Mouse (Mus musculus): ENCODE data around the gene Clec4d. TPM values are rescaled to one million over a fixed set of nuclear protein-coding genes. Genes with fewer than 3 reads are reported as not detected.
"Not testable (repeated sequence)": the region's sequence is repeated elsewhere in the genome, so short reads cannot be mapped to it uniquely, and the experiment has no call there.

The Clec4d gene
- not detected in 2 replicates for polyA plus RNA-seq (2012; rRNA removed)

GRCm38 (mm10) chr6:123261555-123262161 is at the start of gene Clec4d:
TSS of gene Clec4d (plus strand) at chr6:123262111.
- Histone ChIP-seq H3K27ac (ENCODE audit: insufficient read depth, low read length) (no peak within 1 kb of the TSS), H3K4me1 (ENCODE audit: control insufficient read depth, insufficient read depth, low read length) (no peaks in the 10 kb centered on the region), H3K4me3 (ENCODE audit: insufficient read depth, low read length) (no peak within 1 kb of the TSS)
- TF ChIP-seq POLR2A (IDR thresholded peaks at IDR 0.05; ENCODE audit: extremely low read depth, insufficient read depth, low read length) (no peak), CTCF (IDR thresholded peaks at IDR 0.05; ENCODE audit: extremely low read depth, insufficient read depth, low read length) (no peak)

DNA sequence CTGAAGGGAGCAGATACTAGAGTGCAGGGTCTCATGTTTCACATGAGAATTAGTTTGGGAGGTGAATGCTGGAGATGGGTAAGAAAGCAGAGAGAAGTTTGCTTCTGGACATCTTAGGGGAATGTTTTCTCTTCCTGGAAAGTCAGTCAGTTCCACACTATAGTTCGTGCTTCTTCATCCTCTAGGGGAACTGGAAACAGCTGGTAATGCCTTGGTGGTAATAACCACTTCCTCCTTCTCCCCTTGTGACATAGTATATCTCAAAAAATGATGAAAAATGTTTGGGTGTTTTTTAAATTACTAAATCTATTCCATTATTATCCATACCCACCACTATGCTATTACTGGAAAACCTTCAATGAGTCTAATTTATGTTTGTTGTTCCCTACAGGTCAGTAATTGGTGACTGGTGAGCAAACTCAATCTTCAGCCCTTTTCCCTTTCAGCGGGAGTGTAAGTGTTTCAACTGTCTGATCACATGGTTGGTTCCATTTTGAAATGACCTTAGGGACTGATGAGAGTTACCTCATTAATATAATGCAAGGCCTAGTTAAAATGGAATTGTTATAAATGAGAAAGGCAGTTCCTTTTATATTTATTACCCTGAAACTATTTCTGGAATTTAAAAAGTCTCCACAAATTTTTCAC is 34.3 kb upstream of the Clec4d start:
- Histone ChIP-seq H3K4me1 (ENCODE audit: control insufficient read depth, insufficient read depth, low read length) (no peaks in the 10 kb centered on the region), H3K27ac (ENCODE audit: insufficient read depth, low read length) (no peak overlapping the region), H3K4me3 (ENCODE audit: insufficient read depth, low read length) (no peak overlapping the region)
- TF ChIP-seq POLR2A (IDR thresholded peaks at IDR 0.05; ENCODE audit: extremely low read depth, insufficient read depth, low read length) (no peak), CTCF (IDR thresholded peaks at IDR 0.05; ENCODE audit: extremely low read depth, insufficient read depth, low read length) (no peak)

- no peak within 1 kb of the TSS for H3K27ac ChIP-seq (ENCODE audit: insufficient read depth, low read length)
- TF ChIP-seq CTCF (IDR thresholded peaks at IDR 0.05; ENCODE audit: extremely low read depth, insufficient read depth, low read length) (no peak), POLR2A (IDR thresholded peaks at IDR 0.05; ENCODE audit: extremely low read depth, insufficient read depth, low read length) (no peak)
- H3K4me3 ChIP-seq (ENCODE audit: insufficient read depth, low read length): no peak within 1 kb of the TSS
- H3K4me1 ChIP-seq (ENCODE audit: control insufficient read depth, insufficient read depth, low read length): no peaks in the 10 kb centered on the region
These were observed 32.3 kb upstream of the Clec4d start, which contains the start of gene Clec4n for GRCm38 (mm10) chr6:123229644-123230043. TSS of gene Clec4n (plus strand) at chr6:123229843.

- H3K4me3 ChIP-seq (ENCODE audit: insufficient read depth, low read length): no peak overlapping the region
- H3K4me1 ChIP-seq (ENCODE audit: control insufficient read depth, insufficient read depth, low read length): no peaks in the 10 kb centered on the region
- no peak overlapping the region for H3K27ac ChIP-seq (ENCODE audit: insufficient read depth, low read length)
- TF ChIP-seq POLR2A (IDR thresholded peaks at IDR 0.05; ENCODE audit: extremely low read depth, insufficient read depth, low read length) (no peak), CTCF (IDR thresholded peaks at IDR 0.05; ENCODE audit: extremely low read depth, insufficient read depth, low read length) (no peak)
These were observed 30.8 kb upstream of the Clec4d start for GRCm38 (mm10) chr6:123231149-123231548.

GRCm38 (mm10) chr6:123237582-123237981 is 24.3 kb upstream of the Clec4d start:
- Histone ChIP-seq H3K27ac (ENCODE audit: insufficient read depth, low read length) (no peak overlapping the region), H3K4me1 (ENCODE audit: control insufficient read depth, insufficient read depth, low read length) (no peaks in the 10 kb centered on the region), H3K4me3 (ENCODE audit: insufficient read depth, low read length) (no peak overlapping the region)
- TF ChIP-seq CTCF (IDR thresholded peaks at IDR 0.05; ENCODE audit: extremely low read depth, insufficient read depth, low read length) (no peak), POLR2A (IDR thresholded peaks at IDR 0.05; ENCODE audit: extremely low read depth, insufficient read depth, low read length) (no peak)

- Histone ChIP-seq H3K4me1 (ENCODE audit: control insufficient read depth, insufficient read depth, low read length) (no peaks in the 10 kb centered on the region), H3K4me3 (ENCODE audit: insufficient read depth, low read length) (no peak overlapping the region), H3K27ac (ENCODE audit: insufficient read depth, low read length) (no peak overlapping the region)
- TF ChIP-seq POLR2A (IDR thresholded peaks at IDR 0.05; ENCODE audit: extremely low read depth, insufficient read depth, low read length) (no peak), CTCF (IDR thresholded peaks at IDR 0.05; ENCODE audit: extremely low read depth, insufficient read depth, low read length) (no peak)
These were observed 17.7 kb upstream of the Clec4d start for GRCm38 (mm10) chr6:123244201-123244600.

- H3K27ac ChIP-seq (ENCODE audit: insufficient read depth, low read length); H3K4me1 ChIP-seq (ENCODE audit: control insufficient read depth, insufficient read depth, low read length); H3K4me3 ChIP-seq (ENCODE audit: insufficient read depth, low read length): not testable (repeated sequence)
These were observed 13.0 kb upstream of the Clec4d start for GRCm38 (mm10) chr6:123248862-123249261.

GRCm38 (mm10) chr6:123252735-123253134 is 9.2 kb upstream of the Clec4d start:
- no peaks in the 10 kb centered on the region for H3K4me1 ChIP-seq (ENCODE audit: control insufficient read depth, insufficient read depth, low read length)
- H3K27ac ChIP-seq (ENCODE audit: insufficient read depth, low read length): no peak overlapping the region
- no peak overlapping the region for H3K4me3 ChIP-seq (ENCODE audit: insufficient read depth, low read length)
- TF ChIP-seq CTCF (IDR thresholded peaks at IDR 0.05; ENCODE audit: extremely low read depth, insufficient read depth, low read length) (no peak), POLR2A (IDR thresholded peaks at IDR 0.05; ENCODE audit: extremely low read depth, insufficient read depth, low read length) (no peak)

DNA sequence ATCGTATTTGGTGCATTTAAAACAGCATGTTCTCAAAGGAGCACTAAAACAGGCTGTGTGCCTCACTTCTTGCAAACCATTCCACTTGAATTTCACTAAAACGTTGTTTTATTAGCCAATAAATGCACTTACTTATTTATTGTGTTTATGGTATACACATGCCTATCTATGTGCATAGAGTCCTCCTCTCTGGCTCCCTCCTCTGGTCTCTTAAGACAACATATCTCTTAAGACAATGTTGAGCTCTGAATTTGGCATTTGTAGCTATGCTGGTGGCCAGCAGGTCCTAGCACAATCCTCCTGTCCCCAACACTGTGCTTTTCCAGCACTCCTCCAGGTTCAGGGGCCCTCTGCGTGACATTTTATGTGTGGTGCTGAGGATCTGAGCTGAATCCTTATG is 3.0 kb upstream of the Clec4d start:
- no peaks in the 10 kb centered on the region for H3K4me1 ChIP-seq (ENCODE audit: control insufficient read depth, insufficient read depth, low read length)
- no peak for TF ChIP-seq POLR2A (IDR thresholded peaks at IDR 0.05; ENCODE audit: extremely low read depth, insufficient read depth, low read length)
- no peak for TF ChIP-seq CTCF (IDR thresholded peaks at IDR 0.05; ENCODE audit: extremely low read depth, insufficient read depth, low read length)
- no peak overlapping the region for H3K4me3 ChIP-seq (ENCODE audit: insufficient read depth, low read length)
- H3K27ac ChIP-seq (ENCODE audit: insufficient read depth, low read length): no peak overlapping the region

- no peak overlapping the region for H3K27ac ChIP-seq (ENCODE audit: insufficient read depth, low read length)
- no peak for TF ChIP-seq CTCF (IDR thresholded peaks at IDR 0.05; ENCODE audit: extremely low read depth, insufficient read depth, low read length)
- no peak for TF ChIP-seq POLR2A (IDR thresholded peaks at IDR 0.05; ENCODE audit: extremely low read depth, insufficient read depth, low read length)
These were observed 1.9 kb upstream of the Clec4d start for GRCm38 (mm10) chr6:123259889-123260603.

More at GRCm38 (mm10) chr6:123259889-123260603, 1.9 kb upstream of the Clec4d start:
- Histone ChIP-seq H3K4me1 (ENCODE audit: control insufficient read depth, insufficient read depth, low read length) (no peaks in the 10 kb centered on the region), H3K4me3 (ENCODE audit: insufficient read depth, low read length) (no peak overlapping the region)

All from cortical plate, adult 2 months (tissue).